ENCODE assay signal across 18 mouse cellular contexts in the genomic region with DNA sequence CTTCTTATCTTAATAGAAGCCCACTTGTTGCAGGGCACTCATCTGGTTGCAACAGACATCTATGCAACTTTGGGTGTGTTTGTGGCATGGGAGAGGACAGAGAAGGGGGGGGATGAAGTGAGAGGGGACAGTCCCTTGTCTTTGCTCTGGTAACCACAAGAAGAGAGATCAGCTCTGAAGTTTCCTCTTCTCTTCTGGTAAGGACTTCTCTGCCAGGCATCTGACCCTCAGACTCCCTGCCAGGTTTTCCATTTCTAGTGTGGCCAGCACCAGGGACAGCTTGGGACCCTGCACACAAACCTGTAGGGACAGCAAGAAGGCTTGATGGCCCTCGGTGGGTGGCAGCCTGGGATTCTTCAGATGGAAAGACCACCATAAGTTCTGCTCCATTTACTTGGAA.
DNase-seq lines count a peak whose midpoint lies in the region; ATAC-seq and TF ChIP-seq lines count a peak whose summit lies in the region.
"Had no signal": no experiment of that assay in that cellular context is flagged by ENCODE, and none has a peak within 500 bp of the region (broad histone marks: within the 10 kb centered on the region; RNA-seq: fewer than 3 reads in every experiment).

No protein-coding gene starts in this region.

- no peak for TF ChIP-seq CTCF in bone marrow, adult 2 months (IDR thresholded peaks at IDR 0.05; ENCODE audit: control insufficient read depth, insufficient read depth, low read length)
- no peak for TF ChIP-seq CTCF in intestine, postnatal 0 days (IDR thresholded peaks at IDR 0.05; ENCODE audit: low read depth)

- H3K36me3 ChIP-seq in megakaryocyte, embryonic 14.5 days (replicated peaks; ENCODE audit: low read length), result peaks cover 92% of the 10 kb centered on the region
- peaks cover 6% of the 10 kb centered on the region for H3K36me3 ChIP-seq in kidney, embryonic 15.5 days
- peaks cover 2% of the 10 kb centered on the region; the same call in 1 of the 2 replicates for H3K36me3 ChIP-seq in intestine, postnatal 0 days (ENCODE audit: control insufficient read depth, insufficient read depth)
- H3K36me3 ChIP-seq: embryonic facial prominence, embryonic 12.5 days; hindbrain, embryonic 10.5 days; limb, embryonic 12.5 days had no signal

- DNase-seq in spleen, postnatal 36 days (ENCODE audit: low spot score in 2 of 2), result peak; percentile 62 to 63
- no peak for DNase-seq in spleen, postnatal 14 days (ENCODE audit: low spot score in 2 of 2)
- no peak for DNase-seq in cerebellum, postnatal 25 days
- DNase-seq in thymus, postnatal 14 days, result no peak
- DNase-seq: adrenal gland, postnatal 36 days; cerebellum, adult 2 months; gastrocnemius, postnatal 14 days had no signal

- no peak for TF ChIP-seq POLR2A in bone marrow, adult 2 months (IDR thresholded peaks at IDR 0.05; ENCODE audit: borderline replicate concordance, control insufficient read depth, low read depth, low read length)

- peak overlapping the region; percentile 88 for H3K27ac ChIP-seq in bone marrow, adult 2 months (ENCODE audit: control insufficient read depth, insufficient read depth, low read depth, low read length, poor library complexity)
- H3K27ac ChIP-seq in kidney, embryonic 15.5 days, result no peak overlapping the region
- no peak overlapping the region for H3K27ac ChIP-seq in intestine, postnatal 0 days (ENCODE audit: low read depth, low read length)
- H3K27ac ChIP-seq: embryonic facial prominence, embryonic 12.5 days; heart, embryonic 10.5 days; hindbrain, embryonic 10.5 days; limb, embryonic 12.5 days; liver, embryonic 14.5 days had no signal

- H3K4me2 ChIP-seq in kidney, embryonic 15.5 days, result no peak overlapping the region
- H3K4me2 ChIP-seq in intestine, postnatal 0 days (replicated peaks; ENCODE audit: low read depth), result no peak overlapping the region
- H3K4me2 ChIP-seq: embryonic facial prominence, embryonic 12.5 days; limb, embryonic 12.5 days had no signal

- ATAC-seq in kidney, embryonic 15.5 days (replicated peaks; ENCODE audit: low FRiP score), result no peak
- ATAC-seq in intestine, postnatal 0 days, result no peak
- ATAC-seq: forebrain, embryonic 14.5 days; lung, postnatal 0 days had no signal

- 16% methylated on average over 1 of the region's 1 CpGs for whole genome bisulfite sequencing in bone marrow, adult 2 months
- 90% methylated on average over 1 of the region's 1 CpGs for WGBS in kidney, embryonic 15.5 days
- 81% methylated on average over 1 of the region's 1 CpGs for WGBS in intestine, postnatal 0 days

- no peaks in the 10 kb centered on the region for H3K9me3 ChIP-seq in megakaryocyte, embryonic 14.5 days
- H3K9me3 ChIP-seq in kidney, embryonic 15.5 days (replicated peaks), result no peaks in the 10 kb centered on the region
- no peaks in the 10 kb centered on the region for H3K9me3 ChIP-seq in intestine, postnatal 0 days (ENCODE audit: control insufficient read depth)
- H3K9me3 ChIP-seq: embryonic facial prominence, embryonic 12.5 days; heart, embryonic 10.5 days; hindbrain, embryonic 10.5 days; limb, embryonic 12.5 days had no signal

- peaks cover 9% of the 10 kb centered on the region; the same call in 1 of the 2 replicates for H3K4me1 ChIP-seq in bone marrow, adult 2 months (ENCODE audit: control insufficient read depth, insufficient read depth, low read length)
- H3K4me1 ChIP-seq in megakaryocyte, embryonic 14.5 days, result peaks cover 89% of the 10 kb centered on the region
- H3K4me1 ChIP-seq in kidney, embryonic 15.5 days, result no peaks in the 10 kb centered on the region
- H3K4me1 ChIP-seq in intestine, postnatal 0 days (replicated peaks; ENCODE audit: control insufficient read depth, insufficient read depth, low read length), result no peaks in the 10 kb centered on the region
- H3K4me1 ChIP-seq: embryonic facial prominence, embryonic 12.5 days; heart, embryonic 10.5 days; hindbrain, embryonic 10.5 days; limb, embryonic 12.5 days had no signal

- no peaks in the 10 kb centered on the region for H3K27me3 ChIP-seq in megakaryocyte, embryonic 14.5 days (replicated peaks)
- H3K27me3 ChIP-seq in kidney, embryonic 15.5 days, result no peaks in the 10 kb centered on the region
- no peaks in the 10 kb centered on the region for H3K27me3 ChIP-seq in intestine, postnatal 0 days (replicated peaks; ENCODE audit: control insufficient read depth, insufficient read depth, low read length)
- H3K27me3 ChIP-seq: embryonic facial prominence, embryonic 12.5 days; limb, embryonic 12.5 days had no signal

- no peak overlapping the region for H3K4me3 ChIP-seq in bone marrow, adult 2 months (replicated peaks; ENCODE audit: control insufficient read depth, low read depth, low read length)
- peak overlapping the region; percentile 50 for H3K4me3 ChIP-seq in megakaryocyte, embryonic 14.5 days (replicated peaks)
- H3K4me3 ChIP-seq in kidney, embryonic 15.5 days (replicated peaks), result no peak overlapping the region
- H3K4me3 ChIP-seq in intestine, postnatal 0 days (ENCODE audit: low read depth, low read length), result no peak overlapping the region
- H3K4me3 ChIP-seq: embryonic facial prominence, embryonic 12.5 days; heart, embryonic 10.5 days; hindbrain, embryonic 10.5 days; limb, embryonic 12.5 days had no signal

- no peak overlapping the region for H3K9ac ChIP-seq in kidney, embryonic 15.5 days
- H3K9ac ChIP-seq in intestine, postnatal 0 days (ENCODE audit: low read depth, low read length), result no peak overlapping the region
- H3K9ac ChIP-seq: embryonic facial prominence, embryonic 12.5 days; limb, embryonic 12.5 days; liver, embryonic 14.5 days had no signal

Comparison
In these comparisons a context has a peak if more than half of its experiments do, and no peak if none do; other contexts are left out.
1. DNase-seq: peak in spleen, postnatal 36 days (2 of 2); none in spleen, postnatal 14 days (0 of 2), cerebellum, postnatal 25 days (0 of 2) and thymus, postnatal 14 days (single experiment).